Mouse (Mus musculus) forebrain, embryonic 15.5 days (tissue): ENCODE data around the gene Gm49380. TPM values are rescaled to one million over a fixed set of nuclear protein-coding genes. Genes with fewer than 3 reads are reported as not detected.
"Not testable (repeated sequence)": the region's sequence is repeated elsewhere in the genome, so short reads cannot be mapped to it uniquely, and the experiment has no call there.

Experiments used
- ATAC-seq: fragments of 200-750 bp; cut with Nextera tagmentation; replicated peaks from 2 replicates; pipeline ENCODE4 v1.8.0; 2017; ENCODE audit warnings: mild to moderate bottlenecking, moderate TSS enrichment, moderate library complexity
- H3K27ac ChIP-seq: fragments of 300-500 bp; sonication (generic); replicated peaks from 2 replicates; pipeline ENCODE4 v1.5.1; 2015; ENCODE audit warnings: mild to moderate bottlenecking, inconsistent platforms
- H3K27me3 ChIP-seq: fragments of 300-500 bp; sonication (generic); 2 replicates; pipeline ENCODE4 v1.6.1; 2015; ENCODE audit warnings: inconsistent platforms
- H3K36me3 ChIP-seq: fragments of 300-500 bp; sonication (generic); 2 replicates; pipeline ENCODE4 v1.6.1; 2015; ENCODE audit warnings: mild to moderate bottlenecking, inconsistent platforms
- H3K4me1 ChIP-seq: fragments of 300-500 bp; sonication (generic); 2 replicates; pipeline ENCODE4 v1.6.1; 2015; ENCODE audit warnings: inconsistent platforms
- H3K4me2 ChIP-seq: fragments of 300-500 bp; sonication (generic); replicated peaks from 2 replicates; pipeline ENCODE4 v1.6.1; 2015; ENCODE audit warnings: mild to moderate bottlenecking, inconsistent platforms
- H3K4me3 ChIP-seq: fragments of 300-500 bp; sonication (generic); 2 replicates; pipeline ENCODE4 v1.5.1; 2015; ENCODE audit warnings: mild to moderate bottlenecking, inconsistent platforms
- H3K9ac ChIP-seq: fragments of 300-500 bp; sonication (generic); replicated peaks from 2 replicates; pipeline ENCODE4 v1.6.1; 2015; ENCODE audit warnings: mild to moderate bottlenecking, inconsistent platforms
- H3K9me3 ChIP-seq: fragments of 300-500 bp; sonication (generic); 2 replicates; pipeline ENCODE4 v1.6.1; 2016; ENCODE audit warnings: inconsistent platforms
- WGBS: fragments of 180-500 bp; shearing (Covaris S2); methylation state at CpG from one replicate; pipeline ENCODE4 v1.1.7; 2015; ENCODE audit warnings: mixed read lengths; 5-methylcytosine and 5-hydroxymethylcytosine counted together
- polyA plus RNA-seq: library from polyadenylated mRNA; unstranded; fragments of >200 nt; fragmentation: Nextera tagmentation; extraction: Ambion mirVana; gene quantifications from 2 replicates; pipeline ENCODE4 v1.2.1, GENCODE M21; 2015

The Gm49380 gene
- polyA plus RNA-seq, 1 experiment from 2014 or later, result 0.17 TPM

- no peaks in the 10 kb centered on the region for H3K4me1 ChIP-seq
- no peaks in the 10 kb centered on the region for H3K27me3 ChIP-seq
- WGBS, result 42% methylated on average over 5 of the region's 5 CpGs
- no peak overlapping the region for H3K4me2 ChIP-seq
- H3K9ac ChIP-seq, result no peak overlapping the region
- H3K4me3 ChIP-seq, result no peak overlapping the region
- no peak for ATAC-seq
- no peak overlapping the region for H3K27ac ChIP-seq
- no peaks in the 10 kb centered on the region for H3K36me3 ChIP-seq
- no peaks in the 10 kb centered on the region for H3K9me3 ChIP-seq
Observed at GRCm38 (mm10) chr9:44119011-44119410, 5.7 kb upstream of the Gm49380 start.

GRCm38 (mm10) chr9:44116182-44116581 is 2.9 kb upstream of the Gm49380 start:
- WGBS, result 85% methylated on average over 4 of the region's 4 CpGs

DNA sequence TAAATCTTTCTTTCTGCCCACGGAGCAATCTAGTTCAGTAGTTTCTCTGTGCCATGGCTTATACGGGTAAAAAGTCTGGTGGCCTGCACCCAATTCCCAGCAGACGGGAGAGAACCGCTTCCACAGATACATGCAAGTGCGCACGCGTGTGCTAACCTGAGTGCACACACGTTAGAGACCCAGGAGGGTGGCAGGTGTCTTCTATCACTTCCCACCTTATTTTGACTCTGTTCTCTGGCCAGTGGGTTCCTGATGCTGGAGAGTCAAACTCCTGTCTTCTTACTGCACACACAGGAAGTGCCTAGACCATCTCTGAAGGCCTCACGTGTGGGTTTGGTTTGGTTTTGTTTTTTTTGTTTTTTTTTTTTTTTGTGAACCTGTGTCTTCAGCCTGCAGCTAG is 2.3 kb upstream of the Gm49380 start:
- Histone ChIP-seq H3K9ac (no peak overlapping the region), H3K4me1 (peaks cover 15% of the 10 kb centered on the region), H3K27me3 (no peaks in the 10 kb centered on the region), H3K4me3 (no peak overlapping the region), H3K36me3 (no peaks in the 10 kb centered on the region), H3K4me2 (no peak overlapping the region), H3K27ac (no peak overlapping the region), H3K9me3 (no peaks in the 10 kb centered on the region)
- WGBS, result 92% methylated on average over 9 of the region's 9 CpGs
- ATAC-seq, result no peak

More at GRCm38 (mm10) chr9:44116182-44116581, 2.9 kb upstream of the Gm49380 start:
- Histone ChIP-seq H3K9me3 (no peaks in the 10 kb centered on the region), H3K4me1 (peaks cover 12% of the 10 kb centered on the region), H3K36me3 (no peaks in the 10 kb centered on the region), H3K9ac (no peak overlapping the region), H3K27ac (no peak overlapping the region), H3K4me3 (no peak overlapping the region), H3K4me2 (no peak overlapping the region), H3K27me3 (no peaks in the 10 kb centered on the region)
- no peak for ATAC-seq

DNA sequence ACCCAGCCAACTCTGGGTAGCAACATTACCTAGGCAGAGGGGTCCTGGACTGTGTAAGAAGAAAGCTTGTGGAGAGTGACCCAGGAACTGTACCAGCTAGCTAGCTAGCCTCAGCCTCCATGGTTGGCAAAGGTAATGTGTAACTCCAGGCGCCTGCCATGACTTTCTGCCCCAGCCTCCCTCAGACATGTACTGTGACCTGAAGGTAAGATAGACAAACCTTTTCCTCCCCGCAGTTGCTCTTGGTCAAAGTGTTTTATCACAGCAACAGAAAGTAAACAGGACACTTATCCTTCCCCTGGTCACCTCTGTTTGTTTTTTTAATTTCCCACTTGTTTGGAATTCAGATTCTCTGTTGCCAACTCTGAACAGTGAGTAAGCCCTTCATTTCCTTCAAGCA is 1.2 kb upstream of the Gm49380 start:
- ATAC-seq, result no peak
- Histone ChIP-seq H3K9me3 (no peaks in the 10 kb centered on the region), H3K4me3 (no peak overlapping the region), H3K27ac (no peak overlapping the region), H3K4me1 (peaks cover 26% of the 10 kb centered on the region), H3K4me2 (no peak overlapping the region), H3K9ac (no peak overlapping the region), H3K36me3 (no peaks in the 10 kb centered on the region), H3K27me3 (no peaks in the 10 kb centered on the region)
- 85% methylated on average over 2 of the region's 2 CpGs for WGBS

DNA sequence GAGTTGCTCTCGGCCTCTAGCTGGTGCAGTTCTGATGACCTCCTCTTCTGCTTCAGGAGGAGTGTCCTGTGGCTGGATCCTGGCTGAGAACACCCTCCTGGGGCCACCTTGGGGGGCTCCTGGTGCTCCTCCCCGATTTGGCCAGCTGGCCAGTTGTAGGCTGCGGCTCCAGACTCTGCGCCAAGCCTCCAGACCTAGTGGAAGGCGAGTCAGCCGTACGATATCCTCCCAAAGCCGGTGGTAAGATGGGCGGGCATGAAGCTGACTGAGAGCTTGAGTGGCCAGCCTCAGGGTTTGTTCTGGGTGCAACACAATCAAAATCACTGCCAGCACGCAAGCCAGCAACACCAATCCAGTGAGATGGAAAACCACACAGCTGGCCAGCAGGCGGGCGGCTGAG is 1.4 kb downstream of the Gm49380 start:
- H3K9me3 ChIP-seq, ATAC-seq, H3K36me3 ChIP-seq, H3K4me3 ChIP-seq, H3K9ac ChIP-seq, H3K27me3 ChIP-seq, H3K27ac ChIP-seq: not testable (repeated sequence)
- Histone ChIP-seq H3K4me2 (peak overlapping the region; percentile 51), H3K4me1 (peaks cover 52% of the 10 kb centered on the region)
- 65% methylated on average over 10 of the region's 12 CpGs for WGBS

DNA sequence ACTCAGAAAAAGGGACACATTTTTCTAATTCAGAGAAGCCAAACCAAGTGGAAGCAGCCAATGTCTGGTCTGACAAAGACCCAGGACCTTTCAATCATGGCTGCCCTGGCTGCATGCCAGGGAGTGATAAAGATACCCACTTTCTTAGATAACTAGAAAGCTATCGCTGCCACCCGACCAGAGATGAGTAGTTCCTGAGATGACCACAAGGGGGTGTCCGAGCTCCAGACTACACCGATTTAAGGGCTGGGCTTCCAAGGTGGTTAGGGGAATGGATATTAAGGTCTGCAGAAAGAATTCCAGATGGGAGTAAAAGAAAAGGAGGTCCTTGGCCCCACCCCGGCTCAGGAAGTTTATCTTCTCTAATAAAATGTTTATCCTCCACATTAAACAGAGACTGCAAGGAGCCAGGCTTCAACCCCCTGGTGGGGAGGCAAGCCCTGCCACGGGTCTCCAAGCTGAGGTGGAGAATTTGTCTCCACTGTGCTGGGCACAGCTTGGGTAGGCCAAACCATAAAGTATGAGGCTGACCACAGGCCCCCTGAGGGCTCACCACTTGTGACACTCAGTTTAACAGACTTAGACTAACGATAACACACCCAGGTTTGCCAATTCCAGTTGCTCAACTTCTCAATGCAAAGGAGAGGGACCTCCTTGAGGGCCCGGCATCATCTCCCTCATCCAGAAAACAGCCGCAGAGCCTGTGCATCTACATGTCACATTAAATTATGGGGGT is 3.8 kb downstream of the Gm49380 start:
- 0 out of 2 replicates have a peak overlapping the region, but pooled peaks have one; percentile 3 for H3K27ac ChIP-seq
- 0 out of 2 replicates have a peak overlapping the region, but pooled peaks have one; percentile 7 for H3K4me3 ChIP-seq
- peak overlapping the region; percentile 23 for H3K4me2 ChIP-seq
- no peaks in the 10 kb centered on the region for H3K9me3 ChIP-seq
- ATAC-seq, result no peak
- peaks cover 57% of the 10 kb centered on the region for H3K4me1 ChIP-seq
- 35% methylated on average over 9 of the region's 9 CpGs for WGBS
- H3K9ac ChIP-seq, result no peak overlapping the region; the same call in 1 of the 2 replicates
- no peaks in the 10 kb centered on the region for H3K36me3 ChIP-seq
- no peaks in the 10 kb centered on the region for H3K27me3 ChIP-seq

GRCm38 (mm10) chr9:44108269-44109055 is 4.8 kb downstream of the Gm49380 start:
- Histone ChIP-seq H3K4me1 (peaks cover 57% of the 10 kb centered on the region), H3K4me3 (no peak overlapping the region), H3K9ac (peak overlapping the region; percentile 33; the same call in 1 of the 2 replicates), H3K4me2 (peak overlapping the region; percentile 28; the same call in 1 of the 2 replicates), H3K27me3 (no peaks in the 10 kb centered on the region), H3K27ac (0 out of 2 replicates have a peak overlapping the region, but pooled peaks have one; percentile 51), H3K9me3 (no peaks in the 10 kb centered on the region), H3K36me3 (no peaks in the 10 kb centered on the region)
- 76% methylated on average over 31 of the region's 31 CpGs for WGBS
- ATAC-seq, result no peak

GRCm38 (mm10) chr9:44107557-44108179 is 5.6 kb downstream of the Gm49380 start:
- ATAC-seq, result peak; percentile 10; the same call in 1 of the 2 replicates
- Histone ChIP-seq H3K27ac (peak overlapping the region; percentile 51), H3K9ac (0 out of 2 replicates have a peak overlapping the region, but pooled peaks have one; percentile 10)

GRCm38 (mm10) chr9:44107110-44107509 is 6.2 kb downstream of the Gm49380 start, which contains the start of gene C1qtnf5:
C1qtnf5 (plus strand) TSS chr9:44107245.
- peak; percentile 57 for ATAC-seq
- H3K4me3 ChIP-seq, result 0 out of 2 replicates have a peak within 1 kb of the TSS, but pooled peaks have one; percentile 0
- H3K27ac ChIP-seq, result peak within 1 kb of the TSS; percentile 51
- H3K4me1 ChIP-seq, result peaks cover 51% of the 10 kb centered on the region
- H3K9me3 ChIP-seq, result no peaks in the 10 kb centered on the region
- 19% methylated on average over 8 of the region's 8 CpGs for WGBS
- H3K27me3 ChIP-seq, result no peaks in the 10 kb centered on the region
- no peaks in the 10 kb centered on the region for H3K36me3 ChIP-seq
- peak within 1 kb of the TSS; percentile 28 for H3K4me2 ChIP-seq
- H3K9ac ChIP-seq, result 0 out of 2 replicates have a peak within 1 kb of the TSS, but pooled peaks have one; percentile 10

More at GRCm38 (mm10) chr9:44107557-44108179, 5.6 kb downstream of the Gm49380 start:
- WGBS, result 26% methylated on average over 25 of the region's 25 CpGs
- Histone ChIP-seq H3K36me3 (no peaks in the 10 kb centered on the region), H3K4me2 (peak overlapping the region; percentile 28), H3K27me3 (no peaks in the 10 kb centered on the region), H3K4me1 (peaks cover 57% of the 10 kb centered on the region), H3K4me3 (no peak overlapping the region), H3K9me3 (no peaks in the 10 kb centered on the region)

DNA sequence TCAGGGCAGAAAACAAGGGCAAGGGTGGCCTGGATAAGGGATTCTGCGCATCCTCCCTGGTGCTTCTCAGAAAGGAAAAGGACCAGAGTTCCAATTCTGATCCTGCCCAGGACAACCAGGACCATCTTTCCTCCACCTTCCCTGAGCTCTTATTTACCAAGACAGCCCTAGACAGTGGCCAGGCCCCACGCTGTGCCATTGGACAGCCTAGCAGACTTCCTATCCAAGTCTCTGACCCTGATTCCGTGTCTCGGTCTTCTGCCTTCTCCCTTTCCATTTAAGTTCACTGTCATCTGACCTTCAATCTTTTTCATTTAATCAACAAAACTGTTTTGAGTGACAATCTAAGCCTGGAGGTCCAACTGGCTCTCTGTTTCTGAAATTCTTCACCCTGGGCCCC is 6.7 kb downstream of the Gm49380 start:
- Histone ChIP-seq H3K9me3 (no peaks in the 10 kb centered on the region), H3K4me2 (peak overlapping the region; percentile 28; the same call in 1 of the 2 replicates), H3K4me3 (no peak overlapping the region), H3K9ac (no peak overlapping the region), H3K27ac (peak overlapping the region; percentile 51), H3K27me3 (no peaks in the 10 kb centered on the region), H3K36me3 (no peaks in the 10 kb centered on the region), H3K4me1 (peaks cover 47% of the 10 kb centered on the region)
- 70% methylated on average over 4 of the region's 4 CpGs for WGBS
- ATAC-seq, result no peak

- no peak overlapping the region for H3K4me3 ChIP-seq
- peaks cover 45% of the 10 kb centered on the region for H3K4me1 ChIP-seq
- no peak overlapping the region for H3K27ac ChIP-seq
- 87% methylated on average over 7 of the region's 7 CpGs for WGBS
- H3K36me3 ChIP-seq, result no peaks in the 10 kb centered on the region
- no peak overlapping the region for H3K4me2 ChIP-seq
- H3K9ac ChIP-seq, result no peak overlapping the region
- ATAC-seq, result no peak
- H3K27me3 ChIP-seq, result no peaks in the 10 kb centered on the region
- no peaks in the 10 kb centered on the region for H3K9me3 ChIP-seq
Observed at GRCm38 (mm10) chr9:44106182-44106581, 7.1 kb downstream of the Gm49380 start.
